Mouse (Mus musculus): ENCODE data around the gene Efcab14.

Gene Efcab14

GRCm38 (mm10) chr4:115737551-115738041, at the start of gene Efcab14:
Efcab14 (plus strand) TSS chr4:115737744.
- peak; percentile 98 to 99 for DNase-seq

- DNase-seq = no peak
Observed at GRCm38 (mm10) chr4:115701468-115701867, 36.1 kb upstream of the Efcab14 start.

GRCm38 (mm10) chr4:115703927-115704505, 33.5 kb upstream of the Efcab14 start:
- DNase-seq = no peak

- DNase-seq = peak; percentile 51 to 75
Observed at GRCm38 (mm10) chr4:115708974-115709593, 28.5 kb upstream of the Efcab14 start.

- DNase-seq = peak; percentile 93 to 94
Observed at GRCm38 (mm10) chr4:115709792-115710418, 27.6 kb upstream of the Efcab14 start.

- DNase-seq = peak; percentile 83 to 85
Observed at GRCm38 (mm10) chr4:115728721-115729120, 8.8 kb upstream of the Efcab14 start.

- peak; percentile 79 to 82 for DNase-seq
Observed at GRCm38 (mm10) chr4:115731588-115732222, 5.8 kb upstream of the Efcab14 start.

GRCm38 (mm10) chr4:115732223-115732818, 5.2 kb upstream of the Efcab14 start:
- DNase-seq = no peak

- no peak for DNase-seq
Observed at GRCm38 (mm10) chr4:115733746-115734145, 3.8 kb upstream of the Efcab14 start.

GRCm38 (mm10) chr4:115734867-115735266, 2.7 kb upstream of the Efcab14 start:
- no peak for DNase-seq

GRCm38 (mm10) chr4:115738481-115738985, 989 bp downstream of the Efcab14 start:
- peak in 1 of 2 experiments; percentile 15 for DNase-seq

GRCm38 (mm10) chr4:115742658-115743057, 5.1 kb downstream of the Efcab14 start:
- DNase-seq = no peak

- DNase-seq = no peak
Observed at GRCm38 (mm10) chr4:115743096-115743495, 5.6 kb downstream of the Efcab14 start.

- DNase-seq = no peak
Observed at GRCm38 (mm10) chr4:115748181-115748580, 10.6 kb downstream of the Efcab14 start.

- no peak for DNase-seq
Observed at GRCm38 (mm10) chr4:115749336-115749735, 11.8 kb downstream of the Efcab14 start.

- DNase-seq = no peak
Observed at GRCm38 (mm10) chr4:115754101-115754500, 16.6 kb downstream of the Efcab14 start.

GRCm38 (mm10) chr4:115754851-115755250, 17.3 kb downstream of the Efcab14 start:
- no peak for DNase-seq

GRCm38 (mm10) chr4:115761206-115761605, 23.7 kb downstream of the Efcab14 start:
- peak; percentile 21 to 42 for DNase-seq

- DNase-seq = no peak
Observed at GRCm38 (mm10) chr4:115764581-115764980, 27.0 kb downstream of the Efcab14 start.

GRCm38 (mm10) chr4:115767647-115768467, 30.3 kb downstream of the Efcab14 start:
- DNase-seq = peak in 1 of 2 experiments; percentile 6

GRCm38 (mm10) chr4:115775056-115775455, 37.5 kb downstream of the Efcab14 start:
- DNase-seq = no peak

GRCm38 (mm10) chr4:115777627-115778026, 40.1 kb downstream of the Efcab14 start:
- no peak for DNase-seq

Measured in kidney, postnatal 4 days (tissue).